Mouse (Mus musculus): ENCODE data around the gene Pde11a. TPM values are rescaled to one million over a fixed set of nuclear protein-coding genes. Genes with fewer than 3 reads are reported as not detected.

The Pde11a gene
- polyA plus RNA-seq, 1 experiment from 2014 or later, result 0.23 TPM

DNA sequence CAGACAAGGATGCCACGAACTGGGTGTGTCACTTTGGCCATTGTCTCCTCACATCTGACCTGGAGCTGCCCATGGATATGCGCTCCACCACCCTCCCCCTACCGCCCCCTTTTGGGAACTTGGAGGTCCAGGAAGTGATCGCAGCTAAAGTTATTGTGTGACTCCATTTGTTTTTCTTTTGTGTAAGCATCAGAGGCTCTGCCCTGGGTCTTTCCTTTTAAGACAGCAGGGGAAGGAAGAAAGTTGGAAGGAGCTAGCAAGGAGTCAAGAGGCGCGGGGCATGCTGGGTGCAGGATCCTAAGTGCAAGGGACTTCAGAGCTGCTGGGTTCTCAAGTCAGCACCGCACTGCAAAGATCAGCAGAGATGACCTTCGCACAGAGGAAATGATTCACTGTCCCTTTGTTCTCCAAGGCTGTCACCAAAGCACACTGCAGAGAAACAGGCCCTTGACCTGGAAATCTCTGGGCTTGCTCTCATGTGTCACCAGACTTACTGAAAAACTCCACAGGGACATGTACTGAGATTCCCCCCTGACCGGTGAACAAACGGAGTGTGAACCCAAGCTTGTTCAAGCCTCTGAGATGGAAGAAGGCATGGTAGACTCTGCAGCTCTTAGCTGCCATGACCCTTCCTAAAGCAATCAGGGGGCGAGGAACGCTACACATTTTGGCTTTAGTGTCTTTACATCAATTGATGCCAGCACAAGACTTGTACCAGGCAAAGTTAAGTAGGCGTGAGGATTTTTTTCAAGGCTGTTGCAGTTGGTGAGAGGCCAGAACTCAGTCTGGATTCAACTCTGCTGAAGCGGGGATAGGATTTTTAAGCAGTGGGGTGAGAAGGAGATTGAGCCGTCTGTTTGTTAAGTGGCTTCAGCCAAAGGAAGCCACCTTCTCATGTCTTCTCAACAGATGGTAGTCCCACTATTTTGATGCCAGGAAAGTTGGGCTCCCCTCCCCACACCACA lies 377.9 kb downstream of the Pde11a start:
- no peaks in the 10 kb centered on the region for H3K27me3 ChIP-seq (replicated peaks; ENCODE audit: control insufficient read depth, insufficient read depth, low read length)
- H3K4me1 ChIP-seq (ENCODE audit: control insufficient read depth, insufficient read depth, low read length), result peaks cover 22% of the 10 kb centered on the region
- peak overlapping the region; percentile 36; the same call in 1 of the 2 replicates for H3K4me2 ChIP-seq (ENCODE audit: low read depth, low read length)
- no peaks in the 10 kb centered on the region for H3K9me3 ChIP-seq (ENCODE audit: control insufficient read depth, low read length)
- H3K36me3 ChIP-seq (ENCODE audit: control insufficient read depth, insufficient read depth, low read length), result no peaks in the 10 kb centered on the region
- peak; percentile 70 for ATAC-seq
- H3K4me3 ChIP-seq (ENCODE audit: low read length), result no peak overlapping the region
- WGBS, result 55% methylated on average over 15 of the region's 15 CpGs
- peak overlapping the region; percentile 20 for H3K9ac ChIP-seq (ENCODE audit: low read depth, low read length)
- peak overlapping the region; percentile 59; the same call in 1 of the 2 replicates for H3K27ac ChIP-seq (ENCODE audit: low read length)

GRCm38 (mm10) chr2:75959850-75960365 lies 378.7 kb downstream of the Pde11a start:
- Histone ChIP-seq H3K9me3 (ENCODE audit: control insufficient read depth, low read length) (no peaks in the 10 kb centered on the region), H3K36me3 (ENCODE audit: control insufficient read depth, insufficient read depth, low read length) (no peaks in the 10 kb centered on the region), H3K27me3 (replicated peaks; ENCODE audit: control insufficient read depth, insufficient read depth, low read length) (no peaks in the 10 kb centered on the region), H3K27ac (ENCODE audit: low read length) (peak overlapping the region; percentile 59), H3K4me3 (ENCODE audit: low read length) (no peak overlapping the region; the same call in 1 of the 2 replicates), H3K4me1 (ENCODE audit: control insufficient read depth, insufficient read depth, low read length) (peaks cover 22% of the 10 kb centered on the region), H3K4me2 (ENCODE audit: low read depth, low read length) (peak overlapping the region; percentile 36), H3K9ac (ENCODE audit: low read depth, low read length) (peak overlapping the region; percentile 58)
- 18% methylated on average over 15 of the region's 15 CpGs for WGBS
- 0 out of 2 replicates have a peak, but pooled peaks have one; percentile 19 for ATAC-seq

- Histone ChIP-seq H3K27ac (ENCODE audit: low read length) (peak overlapping the region; percentile 59; the same call in 1 of the 2 replicates), H3K9me3 (ENCODE audit: control insufficient read depth, low read length) (no peaks in the 10 kb centered on the region), H3K36me3 (ENCODE audit: control insufficient read depth, insufficient read depth, low read length) (no peaks in the 10 kb centered on the region), H3K4me2 (ENCODE audit: low read depth, low read length) (peak overlapping the region; percentile 36), H3K4me1 (ENCODE audit: control insufficient read depth, insufficient read depth, low read length) (peaks cover 19% of the 10 kb centered on the region), H3K27me3 (replicated peaks; ENCODE audit: control insufficient read depth, insufficient read depth, low read length) (no peaks in the 10 kb centered on the region), H3K4me3 (ENCODE audit: low read length) (no peak overlapping the region; the same call in none of the 2 replicates), H3K9ac (ENCODE audit: low read depth, low read length) (peak overlapping the region; percentile 58; the same call in 1 of the 2 replicates)
- 28% methylated on average over 18 of the region's 18 CpGs for WGBS
- ATAC-seq, result peak; percentile 57; the same call in 1 of the 2 replicates
Measured at GRCm38 (mm10) chr2:75959183-75959849, 379.3 kb downstream of the Pde11a start.

GRCm38 (mm10) chr2:75955709-75956108 lies 382.9 kb downstream of the Pde11a start:
- Histone ChIP-seq H3K9ac (ENCODE audit: low read depth, low read length) (no peak overlapping the region), H3K4me2 (ENCODE audit: low read depth, low read length) (no peak overlapping the region), H3K4me1 (ENCODE audit: control insufficient read depth, insufficient read depth, low read length) (peaks cover 15% of the 10 kb centered on the region), H3K9me3 (ENCODE audit: control insufficient read depth, low read length) (no peaks in the 10 kb centered on the region), H3K4me3 (ENCODE audit: low read length) (no peak overlapping the region), H3K27ac (ENCODE audit: low read length) (no peak overlapping the region), H3K36me3 (ENCODE audit: control insufficient read depth, insufficient read depth, low read length) (no peaks in the 10 kb centered on the region), H3K27me3 (replicated peaks; ENCODE audit: control insufficient read depth, insufficient read depth, low read length) (no peaks in the 10 kb centered on the region)
- WGBS, result 52% methylated on average over 14 of the region's 14 CpGs
- ATAC-seq, result no peak

GRCm38 (mm10) chr2:75953320-75953719 lies 385.3 kb downstream of the Pde11a start:
- no peaks in the 10 kb centered on the region for H3K27me3 ChIP-seq (replicated peaks; ENCODE audit: control insufficient read depth, insufficient read depth, low read length)
- WGBS, result 94% methylated on average over 5 of the region's 5 CpGs
- H3K36me3 ChIP-seq (ENCODE audit: control insufficient read depth, insufficient read depth, low read length), result no peaks in the 10 kb centered on the region
- no peak for ATAC-seq
- no peak overlapping the region for H3K27ac ChIP-seq (ENCODE audit: low read length)
- no peak overlapping the region for H3K4me2 ChIP-seq (ENCODE audit: low read depth, low read length)
- no peaks in the 10 kb centered on the region for H3K9me3 ChIP-seq (ENCODE audit: control insufficient read depth, low read length)
- no peaks in the 10 kb centered on the region for H3K4me1 ChIP-seq (ENCODE audit: control insufficient read depth, insufficient read depth, low read length)
- H3K9ac ChIP-seq (ENCODE audit: low read depth, low read length), result no peak overlapping the region
- no peak overlapping the region for H3K4me3 ChIP-seq (ENCODE audit: low read length)

DNA sequence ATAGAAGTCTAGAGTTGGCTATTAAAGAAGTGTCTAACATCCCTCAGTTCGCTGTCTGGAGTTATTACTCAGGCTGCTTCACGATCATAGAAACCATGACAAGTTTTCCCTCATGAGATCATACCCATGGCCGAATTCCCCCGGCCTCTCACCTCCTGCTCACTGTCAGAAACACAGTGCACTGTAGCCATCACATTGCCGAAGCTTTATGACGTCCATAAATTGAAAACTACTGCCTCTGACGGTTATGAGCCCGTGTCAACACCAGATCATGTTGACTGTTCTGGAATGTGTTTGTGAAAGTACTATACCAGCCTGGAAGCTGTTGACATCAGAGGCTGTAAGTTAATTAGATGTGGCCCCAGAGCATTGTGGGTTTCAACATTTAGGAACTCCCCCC lies 387.9 kb downstream of the Pde11a start:
- Histone ChIP-seq H3K36me3 (ENCODE audit: control insufficient read depth, insufficient read depth, low read length) (no peaks in the 10 kb centered on the region), H3K27me3 (replicated peaks; ENCODE audit: control insufficient read depth, insufficient read depth, low read length) (no peaks in the 10 kb centered on the region), H3K4me2 (ENCODE audit: low read depth, low read length) (no peak overlapping the region), H3K9ac (ENCODE audit: low read depth, low read length) (no peak overlapping the region), H3K9me3 (ENCODE audit: control insufficient read depth, low read length) (no peaks in the 10 kb centered on the region), H3K4me1 (ENCODE audit: control insufficient read depth, insufficient read depth, low read length) (no peaks in the 10 kb centered on the region), H3K27ac (ENCODE audit: low read length) (no peak overlapping the region), H3K4me3 (ENCODE audit: low read length) (no peak overlapping the region)
- WGBS, result 67% methylated on average over 8 of the region's 8 CpGs
- ATAC-seq, result no peak

Small RNAs within 50 kb of the gene (microRNA-seq; reads per million reads assigned to microRNA genes)
- gene Gm44337, result not detected

Other genes starting within 250 kb of the Pde11a start
- gene Cyct, start 21.7 kb upstream of the Pde11a start, polyA plus RNA-seq (2015; fragmentation: Nextera tagmentation; extraction: Ambion mirVana), result not detected in 2 replicates
- 11.9 and 13.0 TPM in 2 replicates for gene Rbm45, start 31.2 kb upstream of the Pde11a start, polyA plus RNA-seq (2015; fragmentation: Nextera tagmentation; extraction: Ambion mirVana)
- gene Osbpl6, start 67.7 kb upstream of the Pde11a start, polyA plus RNA-seq (2015; fragmentation: Nextera tagmentation; extraction: Ambion mirVana), result 9.4 and 10.3 TPM in 2 replicates